Mouse (Mus musculus) erythroblast, embryonic 14.5 days (primary cell): Measurements from ENCODE around the gene Ppm1l.

Source experiments
- GATA1 ChIP-seq: IDR thresholded peaks from 2 replicates; pipeline ENCODE4 v1.6.1; 2012; ENCODE audit warnings: low read length, inconsistent platforms, mixed read lengths
- TAL1 ChIP-seq: IDR thresholded peaks from 3 replicates; pipeline ENCODE4 v1.6.1; 2012; ENCODE audit warnings: low read length, inconsistent platforms, mixed read lengths

GRCm38 (mm10) chr3:69593426-69593825 is 276.8 kb downstream of the Ppm1l start:
- TF ChIP-seq TAL1 (no peak), GATA1 (no peak)
